Mouse (Mus musculus) neural tube, embryonic 10.5 days (tissue): ENCODE measurements around the gene Golga1.

Source experiments
- DNase-seq: peaks from one replicate; pipeline ENCODE4 v3.0.0-alpha.2; 2017; ENCODE audit warnings: low spot score; ENCODE audit errors: extremely low spot score

Gene Golga1

GRCm38 (mm10) chr2:38975181-38975580 lies 90.2 kb downstream of the Golga1 start:
- no peak for DNase-seq

DNA sequence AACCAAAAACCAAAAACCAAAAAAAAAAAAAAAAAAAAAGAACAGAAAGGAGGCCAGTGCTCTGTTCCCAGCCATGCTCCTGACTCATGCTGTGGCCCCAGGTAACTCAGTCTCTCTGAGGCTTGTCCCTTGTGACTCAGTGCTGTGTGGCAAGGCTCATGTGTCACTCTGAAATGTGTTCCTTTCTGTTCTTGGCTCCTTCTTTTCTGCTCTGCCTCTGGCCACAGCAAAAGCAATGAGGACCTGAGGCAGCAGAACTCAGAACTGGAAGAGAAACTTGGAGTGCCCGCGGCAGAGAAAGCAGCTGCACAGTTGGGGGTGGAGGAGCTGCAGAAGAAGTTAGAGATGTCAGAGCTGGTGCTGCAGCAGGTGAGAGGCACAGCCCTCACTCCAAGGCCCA lies 91.2 kb downstream of the Golga1 start:
- DNase-seq: no peak

DNA sequence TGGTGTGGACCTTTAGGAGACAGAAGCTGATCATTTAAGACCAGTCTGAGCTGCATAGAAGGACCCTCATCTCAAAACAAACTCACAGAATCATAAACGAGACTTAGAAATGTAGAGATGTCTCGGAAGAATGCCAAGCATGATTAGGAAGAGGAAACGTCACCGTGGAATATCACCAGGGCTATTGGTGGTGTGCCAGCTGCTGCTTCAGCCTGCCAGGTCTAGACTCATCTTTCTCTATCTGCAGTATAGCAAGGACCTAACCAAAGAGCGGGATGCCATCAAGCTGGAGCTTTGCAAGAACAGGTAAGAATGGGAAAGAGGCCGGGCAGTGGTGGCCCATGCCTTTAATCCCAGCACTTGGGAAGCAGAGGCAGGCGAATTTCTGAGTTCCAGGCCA lies 91.6 kb downstream of the Golga1 start:
- DNase-seq: no peak

DNA sequence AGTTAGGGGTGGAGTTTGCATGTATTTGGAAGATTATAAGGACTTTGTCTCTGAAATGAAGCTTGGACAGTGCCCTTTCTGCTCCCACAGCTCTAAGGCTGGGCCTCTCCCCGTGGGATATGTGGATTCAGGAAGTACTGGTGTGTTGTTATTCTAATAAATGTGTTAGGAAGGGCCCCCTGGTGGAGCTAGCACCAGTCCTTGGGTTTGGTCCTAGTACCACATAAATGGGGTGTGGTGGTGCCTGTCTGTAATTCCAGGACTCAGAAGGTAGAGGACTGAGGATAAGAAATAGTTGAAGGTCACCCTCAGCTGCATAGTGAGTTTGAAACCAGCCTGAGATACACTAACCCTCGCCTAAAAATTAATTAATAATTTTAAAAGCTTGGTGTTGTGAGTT lies 92.1 kb downstream of the Golga1 start:
- DNase-seq: no peak

- DNase-seq: no peak
Measured at GRCm38 (mm10) chr2:38970057-38970456, 95.3 kb downstream of the Golga1 start.

- DNase-seq: no peak
Measured at GRCm38 (mm10) chr2:38969650-38970049, 95.7 kb downstream of the Golga1 start.
